Mouse (Mus musculus) small intestine, adult 2 months (tissue): ENCODE results near the gene Cckar. TPM values are rescaled to one million over a fixed set of nuclear protein-coding genes. Genes with fewer than 3 reads are reported as not detected.

ENCODE experiments used
- H3K27ac ChIP-seq: fragments of 200-500 bp; 2 replicates; pipeline ENCODE4 v1.5.1; 2012; ENCODE audit warnings: low read depth, low read length, control low read depth, inconsistent platforms; ENCODE audit not compliant: insufficient read depth
- H3K27me3 ChIP-seq: fragments of 200-500 bp; 2 replicates; pipeline ENCODE4 v1.6.1; 2012; ENCODE audit warnings: mild to moderate bottlenecking, moderate library complexity, low read length, inconsistent platforms; ENCODE audit not compliant: control insufficient read depth, insufficient read depth
- H3K36me3 ChIP-seq: fragments of 200-500 bp; 2 replicates; pipeline ENCODE4 v1.6.1; 2012; ENCODE audit warnings: mild to moderate bottlenecking, low read length, control low read depth, inconsistent platforms; ENCODE audit not compliant: control insufficient read depth, insufficient read depth
- H3K4me1 ChIP-seq: fragments of 200-500 bp; 2 replicates; pipeline ENCODE4 v1.6.1; 2012; ENCODE audit warnings: low read length, inconsistent platforms, mixed read lengths; ENCODE audit not compliant: control insufficient read depth, insufficient read depth, insufficient read length
- H3K4me3 ChIP-seq: fragments of 200-500 bp; 2 replicates; pipeline ENCODE4 v1.5.1; 2012; ENCODE audit warnings: low read depth, mild to moderate bottlenecking, control low read depth, inconsistent platforms, low read length, moderate library complexity
- CTCF ChIP-seq: fragments of 200-500 bp; IDR thresholded peaks from 2 replicates; pipeline ENCODE4 v1.5.1; 2012; ENCODE audit warnings: low read depth, mild to moderate bottlenecking, control low read depth, inconsistent platforms, low read length, moderate library complexity, mixed read lengths; ENCODE audit not compliant: insufficient replicate concordance, insufficient read length; ENCODE audit errors: extremely low read depth
- POLR2A ChIP-seq: fragments of 200-500 bp; IDR thresholded peaks from 2 replicates; pipeline ENCODE4 v1.6.1; 2012; ENCODE audit warnings: low read depth, mild to moderate bottlenecking, control low read depth, inconsistent platforms, low read length, moderate library complexity
- WGBS: fragments of 180-500 bp; shearing (Covaris S2); methylation state at CpG from one replicate; pipeline ENCODE4 v1.1.7; 2018; 5-methylcytosine and 5-hydroxymethylcytosine counted together
- polyA plus RNA-seq: library from polyadenylated mRNA; depleted of rRNA; stranded (reverse); fragments of >200 nt; gene quantifications from 2 replicates; pipeline ENCODE4 v1.2.3, GENCODE M21; 2012; rRNA removed

The Cckar gene
- 0.11 and 23.2 TPM in 2 replicates for polyA plus RNA-seq

DNA sequence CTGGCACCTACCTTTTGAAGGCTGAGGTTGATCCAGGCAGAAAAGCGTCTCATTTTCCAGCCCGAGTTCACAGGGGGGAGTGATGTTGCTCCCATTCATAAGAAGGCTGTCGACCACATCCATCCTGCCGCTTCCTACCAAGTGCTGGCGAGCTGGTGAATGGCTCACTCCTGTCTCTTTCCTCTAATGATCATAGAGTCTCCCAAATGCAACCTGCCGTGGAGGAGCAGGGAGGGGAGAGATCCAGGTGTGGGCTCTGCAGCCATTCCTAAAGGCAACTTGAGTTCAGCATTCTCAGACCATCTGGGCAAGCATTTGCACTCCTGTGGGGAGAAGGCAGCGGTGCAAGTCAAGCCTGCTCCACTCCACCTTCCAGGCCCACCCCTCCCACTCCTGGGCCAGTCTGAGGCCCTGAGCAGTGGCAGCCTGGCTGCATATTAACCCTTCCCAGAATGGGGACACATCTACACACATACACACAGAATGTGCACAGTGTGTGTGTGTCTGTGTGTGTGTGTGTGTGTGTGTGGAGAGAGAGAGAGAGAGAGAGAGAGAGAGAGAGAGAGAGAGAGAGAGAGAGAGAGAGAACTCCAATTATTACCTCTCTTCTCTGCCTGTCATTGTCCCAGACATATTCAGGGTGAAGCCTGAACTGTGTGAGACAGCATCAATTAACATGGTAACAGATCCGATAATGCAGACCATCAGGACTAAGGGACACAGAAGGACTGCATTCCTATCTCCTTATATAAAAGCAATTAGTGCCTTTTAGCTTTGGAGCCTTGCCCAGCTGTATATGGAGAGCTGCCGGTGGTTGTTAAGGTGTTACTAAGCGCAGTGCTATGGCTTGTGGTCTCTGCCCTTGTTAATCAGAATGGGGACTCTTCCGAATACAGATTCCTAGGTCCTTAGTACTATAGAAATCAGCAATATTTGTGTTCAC lies at the start of gene Cckar:
TSS of gene Cckar (minus strand) at position 471 of the 943 bp plus-strand sequence.
- Histone ChIP-seq H3K4me1 (no peaks in the 10 kb centered on the region), H3K27me3 (no peaks in the 10 kb centered on the region), H3K4me3 (no peak within 1 kb of the TSS), H3K27ac (no peak within 1 kb of the TSS), H3K36me3 (no peaks in the 10 kb centered on the region)
- 56% methylated on average over 11 of the region's 11 CpGs for WGBS
- TF ChIP-seq CTCF (no peak), POLR2A (no peak)

- no peak for TF ChIP-seq POLR2A
- no peak for TF ChIP-seq CTCF
- Histone ChIP-seq H3K27me3 (no peaks in the 10 kb centered on the region), H3K4me3 (no peak overlapping the region), H3K4me1 (no peaks in the 10 kb centered on the region), H3K36me3 (no peaks in the 10 kb centered on the region), H3K27ac (no peak overlapping the region)
- 72% methylated on average over 2 of the region's 2 CpGs for WGBS
Observed at GRCm38 (mm10) chr5:53744061-53744460, 36.6 kb upstream of the Cckar start.

DNA sequence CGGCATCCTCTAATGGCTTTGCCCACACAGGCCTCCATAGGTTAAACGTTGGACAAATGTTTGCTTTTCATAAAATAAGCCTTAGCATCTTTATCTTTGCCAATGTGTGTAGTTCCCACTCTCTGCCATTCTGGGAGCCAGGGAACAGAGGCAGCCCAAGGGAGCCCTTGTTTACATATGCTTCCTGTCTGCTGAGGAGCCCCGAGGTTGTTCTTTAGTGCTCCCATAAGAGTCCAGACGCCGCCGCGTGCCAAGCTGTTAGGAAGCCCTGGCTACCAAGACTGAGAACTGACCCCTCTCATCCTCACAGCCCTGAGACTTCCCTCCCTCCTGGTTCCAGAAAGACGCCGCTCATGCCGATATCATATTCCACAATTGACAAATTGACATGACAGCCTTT lies 25.4 kb upstream of the Cckar start:
- Histone ChIP-seq H3K4me3 (no peak overlapping the region), H3K4me1 (no peaks in the 10 kb centered on the region), H3K27me3 (no peaks in the 10 kb centered on the region), H3K27ac (no peak overlapping the region), H3K36me3 (no peaks in the 10 kb centered on the region)
- TF ChIP-seq POLR2A (no peak), CTCF (no peak)
- 28% methylated on average over 10 of the region's 10 CpGs for WGBS

DNA sequence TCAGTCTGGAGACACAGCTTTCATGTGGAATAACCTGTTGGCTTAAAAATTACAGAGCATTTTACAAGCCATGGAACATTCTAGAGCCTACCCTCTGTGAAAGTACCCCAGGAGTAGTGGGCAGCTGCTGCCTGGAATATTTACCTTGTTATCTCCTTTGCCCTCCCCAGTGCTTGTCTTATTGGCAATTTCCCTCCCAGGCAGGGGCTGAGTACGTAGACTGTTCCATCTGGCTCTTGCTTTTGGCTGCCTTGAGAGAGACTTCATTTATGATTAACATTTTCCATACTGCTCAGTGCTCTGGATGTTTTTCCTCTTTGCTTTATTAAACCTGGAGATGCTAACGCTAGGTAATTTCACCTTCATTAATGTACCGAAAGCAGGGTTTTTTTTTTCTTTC lies 20.1 kb upstream of the Cckar start:
- TF ChIP-seq CTCF = no peak
- no peaks in the 10 kb centered on the region for H3K36me3 ChIP-seq
- H3K27me3 ChIP-seq = no peaks in the 10 kb centered on the region
- no peak overlapping the region for H3K27ac ChIP-seq
- no peak overlapping the region for H3K4me3 ChIP-seq
- 63% methylated on average over 3 of the region's 3 CpGs for WGBS
- H3K4me1 ChIP-seq = no peaks in the 10 kb centered on the region

DNA sequence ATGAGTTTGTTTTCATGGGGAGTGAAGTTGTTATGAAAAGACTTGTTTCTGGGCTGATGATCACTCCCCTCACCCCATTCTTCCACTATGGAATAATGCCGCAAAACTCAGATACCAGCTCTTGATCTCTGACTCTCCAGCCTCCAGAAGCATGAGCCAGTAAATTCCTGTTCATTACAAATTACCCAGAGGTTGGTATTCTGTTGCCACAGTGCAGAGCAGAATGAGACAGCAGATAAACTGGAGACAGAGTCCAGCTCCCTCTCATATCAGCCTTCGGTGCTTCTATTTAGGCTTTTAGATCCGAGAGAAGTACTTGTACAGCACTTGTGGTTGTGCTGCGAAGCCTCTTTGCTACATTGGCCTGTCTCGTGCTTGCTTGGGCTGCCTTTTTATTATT lies 18.5 kb upstream of the Cckar start:
- Histone ChIP-seq H3K27ac (no peak overlapping the region), H3K36me3 (no peaks in the 10 kb centered on the region), H3K4me3 (no peak overlapping the region), H3K4me1 (no peaks in the 10 kb centered on the region), H3K27me3 (no peaks in the 10 kb centered on the region)
- 75% methylated on average over 5 of the region's 5 CpGs for WGBS
- no peak for TF ChIP-seq CTCF
- no peak for TF ChIP-seq POLR2A

GRCm38 (mm10) chr5:53716462-53716861 lies 9.0 kb upstream of the Cckar start:
- Histone ChIP-seq H3K27ac (no peak overlapping the region), H3K36me3 (no peaks in the 10 kb centered on the region), H3K27me3 (no peaks in the 10 kb centered on the region), H3K4me1 (no peaks in the 10 kb centered on the region), H3K4me3 (no peak overlapping the region)
- TF ChIP-seq POLR2A = no peak
- TF ChIP-seq CTCF = no peak
- WGBS = 64% methylated on average over 5 of the region's 5 CpGs

DNA sequence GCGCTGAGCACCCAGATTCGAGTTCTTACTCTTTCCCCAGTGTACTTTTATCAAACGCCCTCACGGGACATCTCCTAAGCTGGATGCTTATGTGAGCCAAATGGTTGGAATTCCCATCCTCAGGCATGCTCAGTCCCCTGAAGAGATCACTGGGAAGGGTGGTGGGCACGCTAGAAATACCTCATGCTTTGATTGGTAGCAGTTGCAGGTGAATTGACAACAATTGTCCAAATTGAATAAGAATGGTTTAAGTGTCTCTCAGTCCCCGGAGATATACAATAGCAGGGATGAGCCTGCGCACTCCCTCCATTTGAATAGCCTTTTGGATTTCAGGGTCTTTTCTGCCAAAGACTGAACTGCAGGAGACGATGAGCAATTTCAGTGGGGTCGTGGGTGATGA lies 3.8 kb upstream of the Cckar start:
- H3K27me3 ChIP-seq = no peaks in the 10 kb centered on the region
- H3K36me3 ChIP-seq = no peaks in the 10 kb centered on the region
- H3K4me1 ChIP-seq = no peaks in the 10 kb centered on the region
- TF ChIP-seq POLR2A (no peak), CTCF (no peak)
- WGBS = 74% methylated on average over 9 of the region's 9 CpGs
- H3K27ac ChIP-seq = no peak overlapping the region
- no peak overlapping the region for H3K4me3 ChIP-seq
